Comparison of ENCODE assay signal across 9 mouse cellular contexts in genomic region chr12:79880751-79881261, GRCm38 (mm10).
DNase-seq lines count a peak whose midpoint lies in the region; ATAC-seq and TF ChIP-seq lines count a peak whose summit lies in the region.
"Had no signal": no experiment of that assay in that cellular context is flagged by ENCODE, and none has a peak within 500 bp of the region (broad histone marks: within the 10 kb centered on the region; RNA-seq: fewer than 3 reads in every experiment).

No protein-coding gene starts in this region.

- H3K27ac ChIP-seq in forebrain, embryonic 11.5 days (ENCODE audit: low read depth, low read length) = peak overlapping the region; percentile 87
- H3K27ac ChIP-seq in forebrain, postnatal 0 days (ENCODE audit: low read depth, low read length) = no peak overlapping the region
- H3K27ac ChIP-seq in embryonic facial prominence, embryonic 11.5 days (replicated peaks; ENCODE audit: low read depth, low read length) = peak overlapping the region; percentile 67; the same call in 1 of the 2 replicates
- H3K27ac ChIP-seq in hindbrain, embryonic 12.5 days = peak overlapping the region; percentile 80; the same call in 1 of the 2 replicates

- DNase-seq in forebrain, embryonic 11.5 days (ENCODE audit: low spot score) = peak; percentile 52
- no peak for DNase-seq in forebrain, postnatal 0 days
- no peak for DNase-seq in embryonic facial prominence, embryonic 11.5 days (ENCODE audit: low spot score)
- peak; percentile 60 for DNase-seq in lung, postnatal 25 days (ENCODE audit: low spot score)
- no peak for DNase-seq in layer of hippocampus, adult 9-10 months (ENCODE audit: low spot score)
- no peak for DNase-seq in layer of hippocampus, adult 11-12 months (ENCODE audit: low spot score)
- DNase-seq in layer of hippocampus, adult 18-20 months (ENCODE audit: low spot score in 2 of 2) = no peak
- DNase-seq: B cell, adult 2 months had no signal

- H3K36me3 ChIP-seq in forebrain, embryonic 11.5 days (ENCODE audit: control insufficient read depth, insufficient read depth, low read length) = no peaks in the 10 kb centered on the region
- H3K36me3 ChIP-seq in forebrain, postnatal 0 days (ENCODE audit: insufficient read depth) = no peaks in the 10 kb centered on the region
- H3K36me3 ChIP-seq in embryonic facial prominence, embryonic 11.5 days (replicated peaks; ENCODE audit: control insufficient read depth, insufficient read depth, low read depth, low read length) = no peaks in the 10 kb centered on the region
- no peaks in the 10 kb centered on the region for H3K36me3 ChIP-seq in hindbrain, embryonic 12.5 days

- TF ChIP-seq CTCF in forebrain, postnatal 0 days (IDR thresholded peaks at IDR 0.05; ENCODE audit: low read depth) = no peak

- no peaks in the 10 kb centered on the region for H3K27me3 ChIP-seq in forebrain, embryonic 11.5 days (ENCODE audit: control insufficient read depth, insufficient read depth, low read length)
- H3K27me3 ChIP-seq in forebrain, postnatal 0 days (ENCODE audit: insufficient read depth, low read length) = no peaks in the 10 kb centered on the region
- no peaks in the 10 kb centered on the region for H3K27me3 ChIP-seq in embryonic facial prominence, embryonic 11.5 days (ENCODE audit: control insufficient read depth, insufficient read depth, low read length)
- H3K27me3 ChIP-seq in hindbrain, embryonic 12.5 days = no peaks in the 10 kb centered on the region

- WGBS in forebrain, embryonic 11.5 days = 69% methylated on average over 18 of the region's 18 CpGs
- WGBS in forebrain, postnatal 0 days = 48% methylated on average over 18 of the region's 18 CpGs
- 55% methylated on average over 18 of the region's 18 CpGs for WGBS in embryonic facial prominence, embryonic 11.5 days
- 58% methylated on average over 18 of the region's 18 CpGs for WGBS in hindbrain, embryonic 12.5 days

- no peak for ATAC-seq in forebrain, embryonic 11.5 days (replicated peaks; ENCODE audit: low FRiP score)
- no peak for ATAC-seq in forebrain, postnatal 0 days
- no peak for ATAC-seq in embryonic facial prominence, embryonic 11.5 days (replicated peaks; ENCODE audit: insufficient number of reproducible peaks, low FRiP score, low TSS enrichment, low read depth)
- ATAC-seq in hindbrain, embryonic 12.5 days (ENCODE audit: low FRiP score) = no peak

- no peak overlapping the region for H3K4me3 ChIP-seq in forebrain, embryonic 11.5 days (ENCODE audit: low read depth, low read length)
- no peak overlapping the region for H3K4me3 ChIP-seq in forebrain, postnatal 0 days (ENCODE audit: low read depth, low read length)
- H3K4me3 ChIP-seq in embryonic facial prominence, embryonic 11.5 days (ENCODE audit: low read depth, low read length) = no peak overlapping the region
- no peak overlapping the region for H3K4me3 ChIP-seq in hindbrain, embryonic 12.5 days

- H3K9me3 ChIP-seq in forebrain, embryonic 11.5 days (ENCODE audit: control insufficient read depth, low read length) = no peaks in the 10 kb centered on the region
- H3K9me3 ChIP-seq in forebrain, postnatal 0 days (ENCODE audit: low read length) = no peaks in the 10 kb centered on the region
- no peaks in the 10 kb centered on the region for H3K9me3 ChIP-seq in embryonic facial prominence, embryonic 11.5 days (replicated peaks; ENCODE audit: control insufficient read depth, low read length)
- 0 out of 2 replicates have a peak, but pooled peaks cover 2% of the 10 kb centered on the region for H3K9me3 ChIP-seq in hindbrain, embryonic 12.5 days (replicated peaks)

- no peak overlapping the region for H3K4me2 ChIP-seq in forebrain, embryonic 11.5 days (ENCODE audit: low read depth, low read length, severe bottlenecking)
- no peak overlapping the region for H3K4me2 ChIP-seq in forebrain, postnatal 0 days (ENCODE audit: low read depth)
- H3K4me2 ChIP-seq in embryonic facial prominence, embryonic 11.5 days (ENCODE audit: low read depth, low read length) = no peak overlapping the region
- no peak overlapping the region for H3K4me2 ChIP-seq in hindbrain, embryonic 12.5 days (replicated peaks)

- no peak overlapping the region; the same call in 1 of the 2 replicates for H3K9ac ChIP-seq in forebrain, embryonic 11.5 days (ENCODE audit: low read length)
- no peak overlapping the region for H3K9ac ChIP-seq in forebrain, postnatal 0 days
- H3K9ac ChIP-seq in embryonic facial prominence, embryonic 11.5 days (replicated peaks; ENCODE audit: low read length) = peak overlapping the region; percentile 13; the same call in 1 of the 2 replicates
- no peak overlapping the region for H3K9ac ChIP-seq in hindbrain, embryonic 12.5 days

- peaks cover 21% of the 10 kb centered on the region for H3K4me1 ChIP-seq in forebrain, embryonic 11.5 days (replicated peaks; ENCODE audit: control insufficient read depth, insufficient read depth, low read length)
- H3K4me1 ChIP-seq in forebrain, postnatal 0 days (ENCODE audit: insufficient read depth) = no peaks in the 10 kb centered on the region
- H3K4me1 ChIP-seq in embryonic facial prominence, embryonic 11.5 days (ENCODE audit: control insufficient read depth, insufficient read depth, low read length) = peaks cover 7% of the 10 kb centered on the region
- peaks cover 34% of the 10 kb centered on the region for H3K4me1 ChIP-seq in hindbrain, embryonic 12.5 days

Comparison
In these comparisons a context has a peak if more than half of its experiments do, and no peak if none do; other contexts are left out.
1. DNase-seq: peak in forebrain, embryonic 11.5 days (single experiment) and lung, postnatal 25 days (single experiment); none in forebrain, postnatal 0 days (single experiment), embryonic facial prominence, embryonic 11.5 days (single experiment), layer of hippocampus, adult 9-10 months (single experiment), layer of hippocampus, adult 11-12 months (single experiment) and layer of hippocampus, adult 18-20 months (0 of 2).